Mouse (Mus musculus) CH12.LX (cell line): ENCODE results near the gene Phf5a.

Experiments
- BHLHE40 ChIP-seq: IDR thresholded peaks from 2 replicates; pipeline ENCODE4 v1.6.1; 2011; ENCODE audit warnings: mild to moderate bottlenecking, low read depth, low read length, improper control_type of control experiment
- CTCF ChIP-seq, 2 experiments: IDR thresholded peaks in 1 of 2; conservative IDR thresholded peaks in 1 of 2; 2 replicates each; pipeline ENCODE4 v1.5.1; 2011 to 2012; ENCODE audit warnings: low read depth in 2 of 2, low read length in 2 of 2, improper control_type of control experiment in 1 of 2, inconsistent platforms in 1 of 2, mild to moderate bottlenecking in 1 of 2, moderate library complexity in 1 of 2
- GABPA ChIP-seq: IDR thresholded peaks from 2 replicates; pipeline ENCODE4 v1.6.1; 2012; ENCODE audit warnings: low read depth, low read length, improper control_type of control experiment, inconsistent platforms; ENCODE audit not compliant: insufficient replicate concordance
- IRF4 ChIP-seq: IDR thresholded peaks from 2 replicates; pipeline ENCODE4 v1.6.1; 2014; ENCODE audit warnings: low read depth, mild to moderate bottlenecking, inconsistent platforms, low read length, improper control_type of control experiment
- POLR2A ChIP-seq: IDR thresholded peaks from 2 replicates; pipeline ENCODE4 v1.6.1; 2011; ENCODE audit warnings: low read depth, mild to moderate bottlenecking, improper control_type of control experiment, low read length
- SIN3A ChIP-seq: IDR thresholded peaks from 2 replicates; pipeline ENCODE4 v1.6.1; 2012; ENCODE audit warnings: low read length, improper control_type of control experiment, inconsistent platforms

DNA sequence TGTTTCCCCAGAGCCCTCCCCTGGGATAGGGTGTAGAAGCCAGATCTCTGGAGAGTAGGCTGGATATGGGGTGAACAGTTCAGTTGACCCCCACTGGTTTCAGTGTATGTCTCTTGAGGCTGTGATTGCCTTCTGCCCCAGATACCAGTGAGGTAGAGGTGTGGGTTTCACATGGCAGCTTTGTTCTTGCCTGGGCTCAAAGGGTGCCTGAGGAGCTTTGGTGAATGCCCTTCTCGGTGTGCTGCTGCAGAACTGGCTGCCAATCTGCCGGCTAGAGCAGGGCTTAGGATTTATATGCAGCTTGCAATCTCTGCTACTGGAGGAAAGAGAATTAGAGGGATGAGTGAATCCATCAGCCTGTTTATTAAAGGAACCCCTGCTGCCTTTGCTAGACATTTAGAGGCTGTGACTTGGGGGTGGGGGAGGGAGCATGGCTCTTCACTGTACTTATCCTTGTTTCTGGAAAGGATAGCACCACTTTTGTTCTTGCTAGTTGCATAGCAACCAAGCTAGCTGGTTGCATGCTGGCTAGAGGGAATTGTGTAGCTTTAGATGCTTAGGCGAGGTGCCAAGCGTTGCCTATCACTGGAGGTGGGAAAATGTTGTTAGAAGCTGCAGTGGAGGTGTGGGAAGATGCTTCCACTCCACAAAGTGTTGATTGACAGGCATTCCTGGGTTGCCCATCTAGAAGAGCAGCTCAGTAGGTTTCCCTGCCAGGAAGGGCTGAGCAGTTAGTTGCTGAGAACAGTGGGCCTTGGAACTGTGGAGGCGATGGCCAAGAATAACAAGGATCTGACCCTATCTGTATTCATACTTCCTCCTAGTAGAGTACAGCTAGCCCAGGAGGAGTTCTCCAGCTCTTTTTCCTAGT lies 8.1 kb upstream of the Phf5a start:
- TF ChIP-seq CTCF (conservative IDR thresholded peaks at IDR 0.05 in 1 of 2, IDR thresholded peaks at IDR 0.05 in 1 of 2; ENCODE audit: low read depth in 2 of 2, low read length in 2 of 2) (no peak), SIN3A (no peak), POLR2A (no peak), IRF4 (no peak), GABPA (no peak), BHLHE40 (no peak)
